Mouse (Mus musculus) MN1 (cell line): ENCODE results near the gene Gm28035.

Experiments
- DNase-seq: peaks from one replicate; pipeline ENCODE4 v3.0.0-alpha.2; 2016; ENCODE audit warnings: low spot score

Gm28035 gene

GRCm38 (mm10) chr2:30261921-30262839 is 21.8 kb downstream of the Gm28035 start:
- no peak for DNase-seq

- DNase-seq, result peak; percentile 80
Observed at GRCm38 (mm10) chr2:30262840-30263441, 22.6 kb downstream of the Gm28035 start.

- no peak for DNase-seq
Observed at GRCm38 (mm10) chr2:30263811-30264210, 23.4 kb downstream of the Gm28035 start.

GRCm38 (mm10) chr2:30264671-30265519 is 24.5 kb downstream of the Gm28035 start:
- peak; percentile 46 for DNase-seq

GRCm38 (mm10) chr2:30265767-30266253 is 25.4 kb downstream of the Gm28035 start, which contains the start of gene Phyhd1:
TSS of gene Phyhd1 (plus strand) at chr2:30266203.
- peak; percentile 79 for DNase-seq

GRCm38 (mm10) chr2:30266392-30266941 is 26.1 kb downstream of the Gm28035 start:
- DNase-seq, result peak; percentile 51

- no peak for DNase-seq
Observed at GRCm38 (mm10) chr2:30267466-30267865, 27.1 kb downstream of the Gm28035 start.

GRCm38 (mm10) chr2:30268371-30268770 is 28.0 kb downstream of the Gm28035 start:
- DNase-seq, result no peak

GRCm38 (mm10) chr2:30269241-30269990 is 29.0 kb downstream of the Gm28035 start:
- no peak for DNase-seq

- DNase-seq, result peak; percentile 86
Observed at GRCm38 (mm10) chr2:30270134-30270533, 29.8 kb downstream of the Gm28035 start.

GRCm38 (mm10) chr2:30280743-30281142 is 40.4 kb downstream of the Gm28035 start, which contains the start of gene Gm28038:
TSS of gene Gm28038 (plus strand) at chr2:30281043.
- no peak for DNase-seq

GRCm38 (mm10) chr2:30281651-30282050 is 41.3 kb downstream of the Gm28035 start:
- DNase-seq, result no peak

GRCm38 (mm10) chr2:30283193-30283592 is 42.8 kb downstream of the Gm28035 start:
- no peak for DNase-seq

GRCm38 (mm10) chr2:30285004-30285403 is 44.6 kb downstream of the Gm28035 start:
- DNase-seq, result no peak

- DNase-seq, result peak; percentile 24
Observed at GRCm38 (mm10) chr2:30285416-30286181, 45.2 kb downstream of the Gm28035 start.

GRCm38 (mm10) chr2:30286192-30287026 is 46.0 kb downstream of the Gm28035 start, which contains the start of the genes Dolk and Nup188:
TSS of gene Dolk (minus strand) at chr2:30286334.
TSS of gene Nup188 (plus strand) at chr2:30286397.
- peak; percentile 95 for DNase-seq

- DNase-seq, result peak; percentile 52
Observed at GRCm38 (mm10) chr2:30287027-30287373, 46.6 kb downstream of the Gm28035 start.

GRCm38 (mm10) chr2:30299525-30299924 is 59.2 kb downstream of the Gm28035 start:
- no peak for DNase-seq

- DNase-seq, result no peak
Observed at GRCm38 (mm10) chr2:30299966-30300365, 59.6 kb downstream of the Gm28035 start.
